Mouse (Mus musculus) heart, adult 2 months (tissue): ENCODE data around the gene Ttc12.

Experiments used
- CTCF ChIP-seq: fragments of 200-600 bp; IDR thresholded peaks from 2 replicates; pipeline ENCODE4 v1.8.1; 2022; ENCODE audit warnings: antibody characterized with exemption, mild to moderate bottlenecking, moderate library complexity
- EP300 ChIP-seq: fragments of 200-500 bp; IDR thresholded peaks from 2 replicates; pipeline ENCODE4 v1.6.1; 2011; ENCODE audit warnings: low read depth, low read length, control low read depth; ENCODE audit not compliant: insufficient read depth

DNA sequence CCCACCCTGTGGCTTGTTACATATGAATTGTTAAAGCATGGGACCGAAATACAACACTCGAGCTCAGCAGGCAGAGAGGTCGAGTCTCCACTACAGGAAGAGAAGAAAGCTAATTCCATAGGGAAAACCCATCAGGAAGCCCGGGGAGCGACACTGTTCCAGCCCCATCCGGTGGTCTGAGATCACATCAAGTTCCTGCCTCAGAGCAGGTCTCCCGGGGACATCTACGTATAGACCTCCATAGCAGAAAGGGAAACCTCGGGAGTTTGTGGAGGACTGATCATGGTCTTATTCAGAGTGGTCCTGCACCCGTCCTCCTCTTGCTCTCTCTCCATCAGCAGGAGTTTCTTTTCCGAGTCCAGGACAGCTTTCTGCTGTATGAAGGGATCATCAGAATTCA is 13.9 kb downstream of the Ttc12 start:
- TF ChIP-seq EP300 (no peak), CTCF (no peak)
